Mouse (Mus musculus) spleen, embryonic (tissue): ENCODE measurements around the gene Pex26.

Source experiments
- CTCF ChIA-PET: fragments of 350-600 bp; sonication (Branson Sonifier 250); formaldehyde crosslinking; loops from one replicate; lab custom pipeline; 2022; lab: Charles Lee

Pex26 gene

GRCm38 (mm10) chr6:121162616-121163015 is 20.9 kb upstream of the Pex26 start:
- CTCF ChIA-PET: no interaction called here

DNA sequence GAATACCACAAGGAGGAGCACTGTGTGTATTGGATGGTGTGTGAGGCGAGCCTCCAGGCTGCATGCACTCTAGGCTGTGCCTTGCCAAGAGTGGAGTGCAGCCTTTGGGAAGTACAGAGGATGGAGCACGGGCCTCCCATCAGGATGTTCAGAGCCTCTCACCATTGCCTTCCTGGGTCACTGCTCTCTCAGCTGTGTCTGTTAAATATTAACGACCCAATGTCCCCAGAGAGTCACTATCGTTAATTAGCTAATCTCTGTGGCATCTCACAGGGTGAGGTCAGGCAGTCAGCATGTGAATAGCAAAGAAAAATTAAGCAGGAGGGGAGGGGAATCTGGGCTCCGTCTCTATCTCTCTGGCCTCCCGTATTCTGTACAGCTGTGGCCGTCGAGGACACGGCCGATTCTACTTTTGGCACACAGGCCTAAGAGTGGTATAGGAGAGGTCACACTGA is 17.3 kb upstream of the Pex26 start:
- CTCF ChIA-PET: no interaction called here

GRCm38 (mm10) chr6:121167381-121167975 is 16.0 kb upstream of the Pex26 start:
- CTCF ChIA-PET: no interaction called here

DNA sequence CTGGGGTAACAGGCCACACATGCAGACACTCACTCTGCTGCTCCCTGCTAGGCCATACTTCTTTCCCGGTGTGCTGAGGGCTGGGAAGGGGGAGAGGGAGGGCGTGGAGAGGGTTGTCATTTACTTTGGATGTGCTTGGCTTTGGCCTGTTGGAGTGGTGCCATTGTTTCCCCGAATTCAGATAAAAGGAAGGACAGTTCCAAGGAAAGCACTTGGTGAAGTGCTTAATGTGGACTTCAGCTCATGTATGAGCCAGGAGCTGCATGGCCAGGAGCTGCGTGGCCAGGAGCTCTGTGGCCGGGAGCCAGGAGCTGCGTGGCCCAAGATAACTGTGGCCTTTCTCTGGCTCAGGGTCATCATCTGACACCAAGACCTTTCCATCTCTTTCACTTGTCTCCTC is 12.4 kb upstream of the Pex26 start:
- CTCF ChIA-PET: no interaction called here

GRCm38 (mm10) chr6:121173471-121173870 is 10.0 kb upstream of the Pex26 start:
- CTCF ChIA-PET: no interaction called here

DNA sequence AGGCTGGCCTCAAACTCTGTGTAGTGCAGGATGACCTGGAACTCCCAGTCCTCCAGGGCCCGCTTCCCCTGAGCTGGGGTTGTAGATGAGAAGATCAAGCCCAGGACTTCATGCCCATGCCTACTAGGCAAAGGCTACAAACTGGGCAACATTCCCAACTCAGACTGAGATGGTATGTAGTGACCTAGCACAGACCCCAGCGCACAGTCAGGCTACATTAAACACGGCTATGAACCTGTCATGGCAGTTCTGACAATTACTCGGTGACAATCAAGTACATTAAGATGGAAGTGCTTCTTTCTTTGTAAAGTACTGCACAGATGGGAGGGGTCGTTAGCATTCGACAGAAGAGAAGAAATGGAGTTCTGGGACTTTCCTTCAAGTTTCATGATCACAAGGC is 8.7 kb upstream of the Pex26 start:
- CTCF ChIA-PET: no interaction called here

DNA sequence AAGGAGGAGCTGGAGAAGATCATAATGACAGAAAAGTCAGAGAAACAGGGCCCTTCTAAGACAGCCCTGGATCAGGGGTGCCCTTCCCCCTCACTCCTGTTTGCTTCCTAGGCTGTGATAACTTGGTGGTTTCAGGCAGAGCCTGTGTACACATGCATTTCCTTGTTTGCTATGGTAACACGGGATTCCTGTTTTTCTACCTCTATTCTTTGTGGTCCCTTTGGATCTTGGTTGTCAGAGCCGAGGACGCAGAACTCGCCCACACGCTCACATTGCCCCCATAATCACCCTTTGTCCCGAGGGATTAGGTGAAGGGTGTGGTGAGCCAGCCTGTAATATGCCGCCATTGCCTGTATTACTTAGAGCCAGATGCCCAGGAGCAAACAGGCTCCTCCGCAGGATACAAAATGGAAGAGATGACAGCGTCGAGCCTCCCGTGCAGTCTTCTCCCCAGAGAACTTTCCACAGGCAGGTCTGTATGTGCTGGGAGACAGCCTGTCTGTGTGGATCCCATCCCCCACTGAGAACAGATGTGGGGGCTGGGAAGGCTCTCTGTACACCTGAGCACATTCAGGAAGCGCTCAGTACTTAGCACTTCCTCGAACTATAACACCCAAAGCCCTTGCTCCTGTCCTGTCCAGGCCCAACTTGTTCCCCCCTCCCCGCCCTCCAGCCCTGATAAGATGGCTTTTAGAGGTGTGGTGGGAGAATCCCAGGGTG is 7.3 kb upstream of the Pex26 start:
- CTCF ChIA-PET: interaction anchor here (0.6 kb wide), 1 partner anchor 1564 kb away, joined by 11 read pairs; no protein-coding TSS in a partner anchor

DNA sequence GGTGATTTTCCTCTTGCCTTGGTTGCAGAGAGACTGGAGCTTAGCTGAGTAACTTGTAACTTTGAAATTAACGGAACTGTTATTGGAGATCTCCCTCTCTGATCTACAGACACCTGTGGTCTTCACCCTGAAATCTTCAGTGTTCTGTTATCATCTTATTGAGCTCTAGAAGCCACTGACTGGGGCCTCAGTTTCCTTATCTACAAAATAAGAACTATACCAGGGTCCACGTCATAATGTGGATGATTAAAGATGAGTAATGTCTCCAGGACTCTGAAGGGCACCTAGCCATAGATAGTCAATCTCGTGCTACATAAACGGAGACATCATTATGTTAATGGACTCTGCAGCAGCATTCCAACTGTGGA is 6.8 kb upstream of the Pex26 start:
- CTCF ChIA-PET: interaction anchor here (0.6 kb wide), 1 partner anchor 1564 kb away, joined by 11 read pairs; no protein-coding TSS in a partner anchor

DNA sequence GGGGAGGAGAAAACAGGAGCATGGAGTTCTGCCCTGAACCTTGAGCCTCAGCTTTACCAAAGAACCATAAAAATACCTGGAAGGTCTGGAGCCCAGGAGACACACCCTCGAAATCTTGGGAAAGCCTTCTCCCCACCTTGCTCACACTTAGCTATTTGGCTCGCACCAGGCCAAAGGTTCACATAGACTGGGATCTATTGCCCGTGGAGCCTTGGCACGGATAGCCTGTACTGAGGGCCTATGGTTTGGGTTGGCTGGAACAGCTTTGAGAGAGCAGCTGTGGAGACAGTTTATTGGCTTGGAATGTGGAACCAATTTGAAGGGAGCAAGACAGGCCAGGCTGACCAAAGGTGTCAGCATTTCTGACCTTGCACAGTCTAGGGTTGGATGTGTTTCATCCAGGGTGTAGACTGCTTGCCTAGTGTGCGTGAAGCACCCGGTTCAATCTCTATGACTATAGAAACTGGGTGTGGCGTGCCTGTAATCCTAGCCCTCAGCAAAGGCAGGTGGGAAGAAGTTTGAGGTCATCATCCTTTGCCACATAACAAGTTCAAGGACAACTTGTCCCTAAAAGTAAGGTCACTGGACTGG is 6.3 kb upstream of the Pex26 start:
- CTCF ChIA-PET: interaction anchor here (0.6 kb wide), 1 partner anchor 1563 kb away, joined by 11 read pairs; no protein-coding TSS in a partner anchor

- CTCF ChIA-PET: interaction anchor here (0.8 kb wide), 1 partner anchor 459 kb away, joined by 3 read pairs; no protein-coding TSS in a partner anchor
Measured at GRCm38 (mm10) chr6:121178700-121179358, 4.6 kb upstream of the Pex26 start.

DNA sequence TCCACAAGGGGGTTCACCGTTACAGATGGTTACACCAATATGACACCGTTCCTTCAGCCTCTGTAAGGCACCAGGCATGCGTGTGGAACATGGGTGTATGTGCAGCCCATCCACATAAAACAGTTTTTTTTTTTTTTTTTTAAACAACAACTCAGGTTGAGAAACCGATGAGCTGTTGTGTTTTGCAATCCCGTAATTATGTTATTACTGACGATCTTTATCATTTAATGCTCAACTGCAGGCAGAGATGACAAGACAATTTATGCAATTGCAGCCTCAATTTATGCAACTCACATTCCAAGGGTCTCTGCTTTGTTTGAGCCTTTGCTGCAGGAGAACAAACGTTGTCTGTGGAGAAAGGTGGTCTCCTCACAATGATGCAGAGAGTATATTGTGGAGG is 3.6 kb upstream of the Pex26 start:
- CTCF ChIA-PET: interaction anchor here (0.6 to 1.1 kb wide), 4 partner anchors 165 to 460 kb away, joined by 3 to 6 read pairs (median 4); no protein-coding TSS in a partner anchor

DNA sequence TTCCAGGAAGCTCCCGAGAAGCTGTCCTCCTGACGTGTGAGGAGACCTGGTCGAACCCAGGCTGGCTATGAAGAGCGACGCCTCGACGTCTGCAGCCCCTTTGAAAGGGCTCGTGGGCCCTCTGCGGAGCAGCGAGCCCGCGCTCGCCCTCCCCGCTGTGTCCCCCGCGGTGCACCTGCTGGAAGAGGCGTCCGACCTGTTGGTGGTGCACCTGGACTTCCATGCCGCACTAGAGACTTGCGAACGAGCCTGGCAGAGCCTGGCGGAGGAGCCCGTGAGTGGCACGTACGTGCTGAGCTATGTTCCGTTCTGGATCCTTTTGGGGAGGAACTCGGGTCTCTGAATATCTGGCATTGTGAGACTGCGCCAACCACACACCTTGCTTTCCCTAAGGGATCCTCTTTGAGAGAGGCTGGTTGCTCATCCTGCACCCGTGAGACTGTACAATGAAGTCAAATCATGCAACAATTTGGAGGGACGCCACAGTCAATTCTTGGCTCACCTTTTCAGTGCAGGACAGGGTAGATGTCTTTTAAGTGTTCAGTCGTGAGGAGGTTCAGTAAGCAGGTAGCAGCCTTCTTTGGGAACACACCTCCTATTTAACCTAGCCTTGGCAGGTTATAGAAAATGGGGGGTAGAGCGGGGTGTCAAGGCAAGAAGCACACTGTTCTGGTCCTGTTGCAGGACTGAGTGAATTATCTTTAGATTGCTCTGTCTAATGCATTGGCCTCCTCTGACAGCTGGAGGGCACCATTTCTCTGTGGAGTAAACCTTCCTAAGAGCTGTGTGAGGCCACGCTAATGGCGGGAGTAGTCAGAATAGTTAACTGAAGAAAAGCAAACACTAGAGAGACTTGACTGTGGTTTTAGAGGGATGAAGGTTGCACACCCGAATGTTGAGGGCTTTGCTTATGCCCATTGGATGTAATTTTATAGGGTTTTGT is 1.0 kb downstream of the Pex26 start:
- CTCF ChIA-PET: interaction anchor here (0.6 kb wide), 1 partner anchor 345 kb away, joined by 12 read pairs; no protein-coding TSS in a partner anchor

DNA sequence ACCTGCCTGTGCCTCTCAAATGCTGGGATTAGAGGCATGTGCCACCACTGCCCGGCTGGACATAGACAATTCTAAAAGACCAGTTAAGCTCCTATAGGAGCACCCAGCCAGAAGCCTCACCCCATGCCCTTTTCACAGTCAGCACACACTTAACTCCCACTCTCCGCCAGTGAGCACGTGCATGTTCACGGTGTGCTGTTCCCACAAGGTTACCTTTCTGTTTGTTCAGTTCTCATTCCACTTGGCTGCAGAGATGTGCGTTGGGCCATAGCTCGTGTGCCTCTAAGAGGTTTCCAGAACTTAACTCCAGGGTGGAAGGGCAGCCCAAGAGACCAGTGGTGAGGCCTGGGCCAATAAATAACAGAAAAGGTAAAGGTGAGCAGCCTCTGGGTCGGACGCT is 1.8 kb downstream of the Pex26 start:
- CTCF ChIA-PET: no interaction called here

GRCm38 (mm10) chr6:121191261-121192009 is 8.0 kb downstream of the Pex26 start:
- CTCF ChIA-PET: interaction anchor here (0.5 kb wide), 1 partner anchor 69 kb away, joined by 5 read pairs; no protein-coding TSS in a partner anchor

DNA sequence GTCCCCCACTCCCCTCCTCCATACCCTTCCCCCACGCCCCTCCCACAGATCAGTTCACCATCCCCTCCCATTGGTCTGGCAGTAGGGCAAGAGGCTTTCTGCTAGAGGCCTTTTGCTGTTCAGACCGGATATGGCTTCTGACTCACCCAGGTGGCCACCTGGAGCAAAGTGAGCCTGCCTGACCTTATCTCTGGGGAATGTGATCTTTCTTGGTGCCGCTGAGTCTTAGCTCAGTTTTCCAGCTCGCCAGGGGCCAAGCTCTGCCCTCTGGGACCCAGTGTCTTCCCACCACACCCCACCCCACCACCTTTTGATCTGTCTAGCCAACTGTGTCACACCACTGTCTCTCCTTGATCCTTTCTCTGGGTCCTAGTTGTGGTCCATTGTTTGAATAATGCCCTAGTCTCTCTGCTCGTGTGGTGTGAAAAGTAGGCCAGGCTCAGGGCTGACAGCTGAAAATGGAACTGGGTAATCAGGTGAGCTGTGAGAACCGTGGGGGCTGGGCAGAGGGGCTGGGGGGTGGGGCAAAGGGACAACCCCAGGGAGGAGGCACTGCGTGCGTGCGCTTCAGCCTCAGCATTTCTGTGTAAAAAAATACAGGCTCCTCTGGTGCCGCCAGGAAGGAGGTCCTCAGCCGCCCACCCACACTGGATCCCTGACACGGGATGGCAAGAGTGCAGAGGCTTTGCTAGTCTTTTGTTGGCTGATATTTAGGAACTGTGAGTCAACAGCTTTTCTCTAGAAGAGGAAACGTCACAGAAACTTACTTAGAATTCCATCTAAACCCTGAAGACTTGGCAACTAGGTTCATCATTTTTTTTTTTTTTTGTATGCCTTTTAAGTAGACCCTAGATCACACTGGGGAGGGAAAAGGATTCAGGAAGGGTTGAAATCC is 10.8 kb downstream of the Pex26 start:
- CTCF ChIA-PET: no interaction called here

DNA sequence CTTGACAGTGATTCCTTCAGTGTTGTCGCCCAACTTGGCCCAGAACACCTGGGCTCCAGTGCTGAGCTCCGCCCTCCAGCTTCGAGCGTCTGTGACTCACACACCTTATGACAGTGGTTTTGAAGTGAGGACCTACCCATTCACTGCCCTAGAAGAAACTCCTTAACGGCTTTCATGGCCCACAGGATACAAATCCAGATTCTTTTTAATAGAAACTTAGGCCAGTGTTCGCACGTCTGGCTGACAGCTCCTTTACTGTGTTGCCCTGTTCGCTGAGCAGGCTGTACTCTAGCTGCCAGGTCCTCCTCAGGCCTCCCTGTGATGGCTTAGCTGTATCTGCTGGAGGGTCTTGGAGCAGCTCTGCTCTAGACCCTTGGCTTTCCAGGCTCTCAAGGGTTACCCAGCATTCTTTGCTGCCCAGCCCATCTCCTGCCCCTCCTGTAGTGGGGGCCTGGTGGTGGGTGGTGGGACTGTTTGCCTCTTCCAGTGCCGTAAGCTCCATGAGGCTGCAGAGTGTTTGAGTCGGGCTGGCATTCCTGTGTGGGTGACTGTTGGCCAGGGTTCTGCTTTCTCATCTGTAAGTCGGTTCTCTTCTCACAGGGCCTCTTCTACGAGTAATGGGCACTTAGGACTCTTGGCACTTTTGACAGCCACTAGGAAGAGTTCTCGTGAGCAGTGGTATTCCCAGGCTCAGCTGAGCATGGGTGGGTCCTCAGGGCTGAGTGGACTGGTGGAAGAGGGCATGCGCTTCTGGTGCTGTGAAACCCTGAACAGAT is 11.7 kb downstream of the Pex26 start:
- CTCF ChIA-PET: no interaction called here

GRCm38 (mm10) chr6:121197807-121198365 is 14.4 kb downstream of the Pex26 start:
- CTCF ChIA-PET: no interaction called here

DNA sequence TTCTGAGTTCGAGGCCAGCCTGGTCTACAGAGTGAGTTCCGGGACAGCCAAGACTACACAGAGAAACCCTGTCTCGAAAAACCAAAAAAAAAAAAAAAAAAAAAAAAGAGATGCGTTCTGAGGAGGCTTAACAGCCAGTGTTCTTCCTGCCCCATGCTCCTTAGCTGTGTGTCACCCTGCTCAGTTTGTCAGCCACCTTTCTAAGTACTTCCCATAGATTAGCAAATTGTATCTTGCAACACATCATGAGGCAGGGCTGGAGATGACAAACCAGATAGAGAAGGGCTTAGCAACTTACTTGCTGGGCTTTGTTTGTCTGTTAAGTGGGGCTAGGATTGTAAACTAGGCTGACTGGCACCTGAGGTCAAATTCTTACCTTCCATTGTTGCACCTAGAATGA is 17.0 kb downstream of the Pex26 start:
- CTCF ChIA-PET: no interaction called here
